24 mouse cellular contexts compared by ENCODE assay signal in the genomic region with DNA sequence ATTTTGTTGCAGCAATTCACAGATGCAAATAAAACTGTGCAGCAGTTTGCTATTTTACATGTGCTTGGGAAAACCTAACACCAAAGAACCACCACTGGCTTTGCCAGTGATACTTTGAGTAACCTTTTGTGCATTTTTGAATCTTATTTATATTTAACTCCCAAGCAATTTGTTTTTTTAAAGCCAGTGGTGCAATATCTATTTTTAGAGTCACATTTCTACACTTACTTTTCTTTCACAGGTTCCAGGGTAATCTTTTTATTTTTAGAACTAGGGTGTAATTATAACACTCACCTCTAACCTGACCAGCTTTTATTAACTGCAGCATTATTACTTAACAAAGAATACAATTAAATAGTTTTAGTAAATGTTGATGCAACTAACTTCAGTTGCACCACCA.
"Had no signal": no experiment of that assay in that cellular context is flagged by ENCODE, and none has a peak within 500 bp of the region (broad histone marks: within the 10 kb centered on the region; RNA-seq: fewer than 3 reads in every experiment).

No protein-coding gene starts in this region.

- ATAC-seq: forebrain, postnatal 0 days; hindbrain, postnatal 0 days; intestine, embryonic 16.5 days; liver, embryonic 12.5 days had no signal

- H3K4me3 ChIP-seq: hindbrain, embryonic 13.5 days; hindbrain, embryonic 15.5 days; kidney, embryonic 15.5 days; limb, embryonic 13.5 days; limb, embryonic 15.5 days; liver, embryonic 12.5 days had no signal

- H3K27ac ChIP-seq: hindbrain, embryonic 13.5 days; hindbrain, embryonic 15.5 days; hindbrain, postnatal 0 days; kidney, embryonic 15.5 days; kidney, postnatal 0 days; limb, embryonic 13.5 days; limb, embryonic 15.5 days; liver, embryonic 12.5 days; liver, embryonic 14.5 days had no signal

- H3K9me3 ChIP-seq: hindbrain, embryonic 13.5 days; hindbrain, embryonic 15.5 days; kidney, embryonic 15.5 days; limb, embryonic 13.5 days; limb, embryonic 15.5 days; liver, embryonic 12.5 days had no signal

- DNase-seq: forebrain, postnatal 0 days; gastrocnemius, postnatal 14 days; gastrocnemius, postnatal 36 days; heart, adult 11 months; heart, postnatal 14 days; kidney, adult 11 months; kidney, adult 2 months; kidney, adult 9 months; kidney, postnatal 14 days; kidney, postnatal 36 days; layer of hippocampus, adult 9-11 months; layer of hippocampus, postnatal 36 days; left cerebral cortex, postnatal 4 days had no signal

- H3K4me2 ChIP-seq: heart, embryonic 11.5 days; hindbrain, embryonic 13.5 days; hindbrain, embryonic 15.5 days; kidney, embryonic 15.5 days; limb, embryonic 13.5 days; limb, embryonic 15.5 days; liver, embryonic 12.5 days had no signal

- H3K4me1 ChIP-seq: hindbrain, embryonic 13.5 days; hindbrain, embryonic 15.5 days; kidney, embryonic 15.5 days; limb, embryonic 15.5 days; liver, embryonic 12.5 days had no signal

- H3K9ac ChIP-seq: forebrain, postnatal 0 days; hindbrain, embryonic 13.5 days; hindbrain, embryonic 15.5 days; kidney, embryonic 15.5 days; limb, embryonic 13.5 days; limb, embryonic 15.5 days; liver, embryonic 12.5 days; liver, embryonic 14.5 days had no signal

- H3K36me3 ChIP-seq: hindbrain, embryonic 13.5 days; hindbrain, embryonic 15.5 days; kidney, embryonic 15.5 days; limb, embryonic 13.5 days; limb, embryonic 15.5 days had no signal

- H3K27me3 ChIP-seq: hindbrain, embryonic 13.5 days; hindbrain, embryonic 15.5 days; kidney, embryonic 15.5 days; limb, embryonic 13.5 days; limb, embryonic 15.5 days; liver, embryonic 12.5 days had no signal
